Mouse (Mus musculus): ENCODE data around the gene Stambp.

Gene Stambp

DNA sequence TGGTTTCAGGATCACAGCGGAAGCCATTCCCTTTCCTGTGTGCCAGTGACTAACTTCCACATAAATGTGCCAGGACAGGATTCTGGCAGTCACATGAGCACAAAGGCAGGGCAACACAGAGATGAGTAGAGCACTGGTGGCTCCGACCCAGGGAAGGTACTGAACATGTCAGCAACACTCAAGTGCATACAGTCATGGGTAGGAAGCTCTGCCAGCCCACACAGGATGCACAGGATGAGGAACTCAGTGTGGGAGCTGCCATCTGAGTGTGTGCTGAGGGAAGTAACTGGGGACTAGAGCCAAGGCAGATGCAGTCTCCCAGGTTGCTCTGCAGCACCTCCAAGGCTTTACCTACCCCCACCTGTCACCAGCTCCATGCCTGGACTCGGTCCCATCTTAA is 69.9 kb downstream of the Stambp start:
- in situ Hi-C loops (cut with MboI, MseI) = no loop called here

DNA sequence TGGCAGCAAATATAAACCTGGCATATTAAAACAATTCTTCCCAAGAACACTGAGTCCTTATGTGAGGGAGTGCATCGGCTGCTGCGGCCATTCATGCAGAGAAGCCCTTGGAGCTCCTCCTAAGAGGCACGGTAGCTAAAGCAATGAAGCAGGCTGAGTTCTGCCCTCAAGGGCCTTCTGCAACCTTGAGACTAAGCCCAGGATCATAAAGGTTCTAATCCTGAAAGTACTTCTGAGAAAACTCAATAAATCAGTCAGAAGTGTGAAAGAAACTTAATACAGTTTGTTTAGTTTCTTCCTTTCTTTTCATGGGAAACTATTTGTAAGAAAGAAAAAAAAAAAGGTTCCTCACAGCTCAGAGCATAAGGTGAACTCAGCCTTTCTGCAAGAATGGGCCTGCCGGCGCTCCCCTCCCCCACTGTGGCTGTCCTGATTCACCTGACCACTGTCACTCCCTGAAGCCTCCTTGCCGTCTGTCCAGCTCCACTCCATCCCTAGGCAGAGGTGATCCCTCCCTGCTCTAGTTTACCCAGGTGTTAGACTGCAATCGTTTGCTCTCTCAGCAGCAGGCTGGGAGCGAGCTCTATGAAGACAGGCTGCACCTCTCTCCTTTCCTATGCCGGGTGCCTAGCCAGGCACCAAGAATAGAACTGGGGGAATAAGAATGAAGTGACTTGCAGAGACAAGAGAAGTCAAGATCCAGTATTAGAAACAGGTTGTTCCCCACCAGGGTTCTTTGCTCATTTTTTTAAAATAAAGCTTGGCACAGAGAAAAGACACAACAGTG is 70.8 kb downstream of the Stambp start:
- in situ Hi-C loops (cut with MboI, MseI) = no loop called here

- in situ Hi-C loops (cut with MboI, MseI) = no loop called here
Measured at GRCm38 (mm10) chr6:83500462-83500861, 72.1 kb downstream of the Stambp start.

GRCm38 (mm10) chr6:83499078-83499477 is 73.5 kb downstream of the Stambp start:
- in situ Hi-C loops (cut with MboI, MseI) = no loop called here

GRCm38 (mm10) chr6:83496753-83497710 is 75.5 kb downstream of the Stambp start:
- in situ Hi-C loops (cut with MboI, MseI) = no loop called here

GRCm38 (mm10) chr6:83496009-83496752 is 76.3 kb downstream of the Stambp start:
- in situ Hi-C loops (cut with MboI, MseI) = no loop called here
